Mouse (Mus musculus): ENCODE measurements around the gene Selp. TPM values are rescaled to one million over a fixed set of nuclear protein-coding genes. Genes with fewer than 3 reads are reported as not detected.

Gene Selp
- polyA plus RNA-seq, 1 experiment = 0.03 TPM

GRCm38 (mm10) chr1:164154983-164155382 lies 39.9 kb downstream of the Selp start:
- Histone ChIP-seq H3K4me1 (ENCODE audit: control insufficient read depth) (no peaks in the 10 kb centered on the region), H3K9me3 (ENCODE audit: control insufficient read depth, low read length) (no peaks in the 10 kb centered on the region), H3K36me3 (ENCODE audit: control insufficient read depth) (no peaks in the 10 kb centered on the region), H3K4me3 (replicated peaks) (no peak overlapping the region), H3K27me3 (ENCODE audit: control insufficient read depth) (no peaks in the 10 kb centered on the region)
- TF ChIP-seq GATA1 (IDR thresholded peaks at IDR 0.05; ENCODE audit: low read length) (no peak), TAL1 (IDR thresholded peaks at IDR 0.05; ENCODE audit: low read length) (no peak)

- Histone ChIP-seq H3K9me3 (ENCODE audit: control insufficient read depth, low read length) (no peaks in the 10 kb centered on the region), H3K4me1 (ENCODE audit: control insufficient read depth) (no peaks in the 10 kb centered on the region)
- TF ChIP-seq GATA1 (IDR thresholded peaks at IDR 0.05; ENCODE audit: low read length) = no peak
- TF ChIP-seq TAL1 (IDR thresholded peaks at IDR 0.05; ENCODE audit: low read length) = no peak
These were observed 43.5 kb downstream of the Selp start for GRCm38 (mm10) chr1:164158571-164158970.

GRCm38 (mm10) chr1:164159781-164160180 lies 44.7 kb downstream of the Selp start:
- H3K4me1 ChIP-seq (ENCODE audit: control insufficient read depth) = no peaks in the 10 kb centered on the region
- no peak overlapping the region for H3K4me3 ChIP-seq (replicated peaks)
- TF ChIP-seq TAL1 (IDR thresholded peaks at IDR 0.05; ENCODE audit: low read length) (no peak), GATA1 (IDR thresholded peaks at IDR 0.05; ENCODE audit: low read length) (no peak)
- no peaks in the 10 kb centered on the region for H3K27me3 ChIP-seq (ENCODE audit: control insufficient read depth)
- H3K36me3 ChIP-seq (ENCODE audit: control insufficient read depth) = no peaks in the 10 kb centered on the region
- H3K9me3 ChIP-seq (ENCODE audit: control insufficient read depth, low read length) = no peaks in the 10 kb centered on the region

More at GRCm38 (mm10) chr1:164158571-164158970, 43.5 kb downstream of the Selp start:
- Histone ChIP-seq H3K27me3 (ENCODE audit: control insufficient read depth) (no peaks in the 10 kb centered on the region), H3K4me3 (replicated peaks) (no peak overlapping the region), H3K36me3 (ENCODE audit: control insufficient read depth) (no peaks in the 10 kb centered on the region)

GRCm38 (mm10) chr1:164162745-164163144 lies 47.7 kb downstream of the Selp start:
- no peaks in the 10 kb centered on the region for H3K4me1 ChIP-seq (ENCODE audit: control insufficient read depth)
- no peak overlapping the region for H3K4me3 ChIP-seq (replicated peaks)
- no peaks in the 10 kb centered on the region for H3K9me3 ChIP-seq (ENCODE audit: control insufficient read depth, low read length)
- TF ChIP-seq TAL1 (IDR thresholded peaks at IDR 0.05; ENCODE audit: low read length) (no peak), GATA1 (IDR thresholded peaks at IDR 0.05; ENCODE audit: low read length) (no peak)
- H3K36me3 ChIP-seq (ENCODE audit: control insufficient read depth) = no peaks in the 10 kb centered on the region
- no peaks in the 10 kb centered on the region for H3K27me3 ChIP-seq (ENCODE audit: control insufficient read depth)

- no peaks in the 10 kb centered on the region for H3K27me3 ChIP-seq (ENCODE audit: control insufficient read depth)
- H3K36me3 ChIP-seq (ENCODE audit: control insufficient read depth) = no peaks in the 10 kb centered on the region; the same call in 1 of the 2 replicates
- H3K9me3 ChIP-seq (ENCODE audit: control insufficient read depth, low read length) = no peaks in the 10 kb centered on the region
- no peak overlapping the region for H3K4me3 ChIP-seq (replicated peaks)
- H3K4me1 ChIP-seq (ENCODE audit: control insufficient read depth) = no peaks in the 10 kb centered on the region
- no peak for TF ChIP-seq GATA1 (IDR thresholded peaks at IDR 0.05; ENCODE audit: low read length)
- no peak for TF ChIP-seq TAL1 (IDR thresholded peaks at IDR 0.05; ENCODE audit: low read length)
These were observed 53.8 kb downstream of the Selp start for GRCm38 (mm10) chr1:164168818-164169217.

GRCm38 (mm10) chr1:164170434-164170833 lies 55.4 kb downstream of the Selp start:
- H3K4me3 ChIP-seq (replicated peaks) = no peak overlapping the region
- no peaks in the 10 kb centered on the region for H3K4me1 ChIP-seq (ENCODE audit: control insufficient read depth)
- H3K27me3 ChIP-seq (ENCODE audit: control insufficient read depth) = no peaks in the 10 kb centered on the region
- no peaks in the 10 kb centered on the region; the same call in 1 of the 2 replicates for H3K36me3 ChIP-seq (ENCODE audit: control insufficient read depth)
- TF ChIP-seq GATA1 (IDR thresholded peaks at IDR 0.05; ENCODE audit: low read length) (no peak), TAL1 (IDR thresholded peaks at IDR 0.05; ENCODE audit: low read length) (no peak)
- no peaks in the 10 kb centered on the region for H3K9me3 ChIP-seq (ENCODE audit: control insufficient read depth, low read length)

- Histone ChIP-seq H3K4me1 (ENCODE audit: control insufficient read depth) (no peaks in the 10 kb centered on the region), H3K9me3 (ENCODE audit: control insufficient read depth, low read length) (no peaks in the 10 kb centered on the region), H3K4me3 (replicated peaks) (no peak overlapping the region), H3K27me3 (ENCODE audit: control insufficient read depth) (no peaks in the 10 kb centered on the region), H3K36me3 (ENCODE audit: control insufficient read depth) (no peaks in the 10 kb centered on the region; the same call in 1 of the 2 replicates)
- no peak for TF ChIP-seq TAL1 (IDR thresholded peaks at IDR 0.05; ENCODE audit: low read length)
These were observed 58.1 kb downstream of the Selp start for GRCm38 (mm10) chr1:164173145-164173544.

GRCm38 (mm10) chr1:164176856-164177255 lies 61.8 kb downstream of the Selp start:
- H3K4me3 ChIP-seq (replicated peaks) = no peak overlapping the region
- no peaks in the 10 kb centered on the region for H3K4me1 ChIP-seq (ENCODE audit: control insufficient read depth)
- H3K9me3 ChIP-seq (ENCODE audit: control insufficient read depth, low read length) = no peaks in the 10 kb centered on the region
- TF ChIP-seq TAL1 (IDR thresholded peaks at IDR 0.05; ENCODE audit: low read length) = no peak
- TF ChIP-seq GATA1 (IDR thresholded peaks at IDR 0.05; ENCODE audit: low read length) = no peak
- no peaks in the 10 kb centered on the region for H3K27me3 ChIP-seq (ENCODE audit: control insufficient read depth)
- no peaks in the 10 kb centered on the region; the same call in 1 of the 2 replicates for H3K36me3 ChIP-seq (ENCODE audit: control insufficient read depth)

GRCm38 (mm10) chr1:164178429-164178828 lies 63.4 kb downstream of the Selp start:
- Histone ChIP-seq H3K9me3 (ENCODE audit: control insufficient read depth, low read length) (no peaks in the 10 kb centered on the region), H3K4me3 (replicated peaks) (no peak overlapping the region), H3K27me3 (ENCODE audit: control insufficient read depth) (no peaks in the 10 kb centered on the region), H3K4me1 (ENCODE audit: control insufficient read depth) (no peaks in the 10 kb centered on the region), H3K36me3 (ENCODE audit: control insufficient read depth) (no peaks in the 10 kb centered on the region; the same call in 1 of the 2 replicates)
- TF ChIP-seq GATA1 (IDR thresholded peaks at IDR 0.05; ENCODE audit: low read length) (no peak), TAL1 (IDR thresholded peaks at IDR 0.05; ENCODE audit: low read length) (no peak)
